Mouse (Mus musculus) heart, embryonic 10.5 days (tissue): ENCODE measurements around the gene Adamts7. TPM values are rescaled to one million over a fixed set of nuclear protein-coding genes. Genes with fewer than 3 reads are reported as not detected.
A peak's percentile ranks its signal among the peaks of the same experiment; 100 is the strongest.

Experiments used
- DNase-seq: peaks from one replicate; pipeline ENCODE4 v3.0.0-alpha.2; 2017; ENCODE audit warnings: low spot score
- H3K27ac ChIP-seq: fragments of 300-500 bp; sonication (generic); 2 replicates; pipeline ENCODE4 v1.5.1; 2016; ENCODE audit warnings: mild to moderate bottlenecking
- H3K27me3 ChIP-seq: fragments of 300-500 bp; sonication (generic); 2 replicates; pipeline ENCODE4 v1.6.1; 2016; ENCODE audit warnings: mild to moderate bottlenecking; ENCODE audit not compliant: poor library complexity, insufficient read depth, severe bottlenecking
- H3K36me3 ChIP-seq: fragments of 300-500 bp; sonication (generic); 2 replicates; pipeline ENCODE4 v1.6.1; 2016; ENCODE audit warnings: mild to moderate bottlenecking, moderate library complexity
- H3K4me1 ChIP-seq: fragments of 300-500 bp; sonication (generic); 2 replicates; pipeline ENCODE4 v1.6.1; 2016; ENCODE audit warnings: mild to moderate bottlenecking
- H3K4me3 ChIP-seq: fragments of 300-500 bp; sonication (generic); 2 replicates; pipeline ENCODE4 v1.5.1; 2016; ENCODE audit warnings: mild to moderate bottlenecking, moderate library complexity
- H3K9me3 ChIP-seq: fragments of 300-500 bp; sonication (generic); 2 replicates; pipeline ENCODE4 v1.6.1; 2016; ENCODE audit warnings: mild to moderate bottlenecking, moderate library complexity
- WGBS: fragments of 180-500 bp; shearing (Covaris S2); methylation state at CpG from one replicate; pipeline ENCODE4 v1.1.7; 2016; 5-methylcytosine and 5-hydroxymethylcytosine counted together
- polyA plus RNA-seq: library from polyadenylated mRNA; unstranded; fragments of >200 nt; fragmentation: Nextera tagmentation; extraction: Ambion mirVana; gene quantifications from 2 replicates; pipeline ENCODE4 v1.2.1, GENCODE M21; 2016

Gene Adamts7
- polyA plus RNA-seq, 1 experiment from 2014 or later, result 7.0 TPM

GRCm38 (mm10) chr9:90234786-90235185 lies 71.9 kb downstream of the Adamts7 start:
- Histone ChIP-seq H3K4me3 (no peak overlapping the region), H3K27me3 (no peaks in the 10 kb centered on the region), H3K4me1 (peaks cover 35% of the 10 kb centered on the region), H3K27ac (no peak overlapping the region), H3K36me3 (peaks cover 14% of the 10 kb centered on the region), H3K9me3 (no peaks in the 10 kb centered on the region)
- 67% methylated on average over 5 of the region's 5 CpGs for WGBS
- no peak for DNase-seq

DNA sequence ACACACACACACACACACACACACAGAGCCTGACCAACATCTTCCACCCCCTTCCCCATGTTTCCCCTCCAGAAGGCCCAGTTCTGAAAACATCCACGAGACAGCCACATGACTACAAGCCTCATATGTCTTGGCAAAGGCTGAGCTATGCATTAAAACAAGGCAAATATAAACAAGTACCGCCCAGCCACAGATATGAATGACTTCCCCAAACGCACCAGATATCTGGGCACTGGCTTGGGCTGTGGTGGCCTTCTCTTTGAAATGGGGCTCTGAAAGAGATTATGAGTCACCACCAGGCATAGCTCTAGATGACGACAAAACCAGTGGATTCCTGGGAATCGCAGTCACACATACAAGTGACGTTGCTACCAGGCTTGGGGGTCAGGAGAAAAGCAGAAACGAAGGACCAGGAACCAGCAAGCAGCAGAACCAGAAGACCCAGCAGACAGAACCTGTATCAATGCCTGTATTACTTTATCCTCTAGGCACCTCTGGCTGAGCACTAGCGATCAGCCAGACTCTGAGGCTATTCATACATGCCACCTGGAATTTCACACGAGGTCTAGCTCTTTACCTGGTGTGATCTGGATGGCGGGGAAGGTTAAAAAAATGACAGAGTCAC lies 72.5 kb downstream of the Adamts7 start:
- Histone ChIP-seq H3K4me3 (no peak overlapping the region), H3K4me1 (peaks cover 35% of the 10 kb centered on the region), H3K27ac (no peak overlapping the region; the same call in 1 of the 2 replicates), H3K27me3 (no peaks in the 10 kb centered on the region), H3K36me3 (peaks cover 20% of the 10 kb centered on the region), H3K9me3 (no peaks in the 10 kb centered on the region)
- WGBS, result 71% methylated on average over 10 of the region's 10 CpGs
- no peak for DNase-seq

DNA sequence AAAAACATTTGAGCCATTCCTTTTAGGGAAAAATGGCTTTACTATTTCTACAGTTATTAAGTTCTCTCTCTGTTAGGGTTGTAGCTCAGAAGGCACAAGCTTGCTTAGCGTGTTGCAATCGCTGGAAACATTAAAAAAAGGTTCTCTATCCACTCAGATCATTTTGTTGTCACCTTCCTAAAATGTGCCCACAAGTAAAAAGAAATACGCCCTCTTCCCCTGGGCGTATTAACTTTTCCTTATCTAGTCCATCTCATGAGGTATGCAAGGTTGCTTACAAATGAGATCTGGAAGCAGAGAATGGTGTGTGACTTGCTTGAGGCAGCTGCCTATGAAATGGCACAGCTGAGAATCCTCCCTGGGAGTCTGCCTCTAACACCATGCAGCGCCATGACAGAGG lies 73.9 kb downstream of the Adamts7 start:
- WGBS, result 90% methylated on average over 5 of the region's 5 CpGs
- Histone ChIP-seq H3K4me3 (no peak overlapping the region), H3K36me3 (peaks cover 22% of the 10 kb centered on the region), H3K27me3 (no peaks in the 10 kb centered on the region), H3K9me3 (no peaks in the 10 kb centered on the region), H3K27ac (peak overlapping the region; percentile 69; the same call in 1 of the 2 replicates), H3K4me1 (peaks cover 35% of the 10 kb centered on the region)
- DNase-seq, result no peak

DNA sequence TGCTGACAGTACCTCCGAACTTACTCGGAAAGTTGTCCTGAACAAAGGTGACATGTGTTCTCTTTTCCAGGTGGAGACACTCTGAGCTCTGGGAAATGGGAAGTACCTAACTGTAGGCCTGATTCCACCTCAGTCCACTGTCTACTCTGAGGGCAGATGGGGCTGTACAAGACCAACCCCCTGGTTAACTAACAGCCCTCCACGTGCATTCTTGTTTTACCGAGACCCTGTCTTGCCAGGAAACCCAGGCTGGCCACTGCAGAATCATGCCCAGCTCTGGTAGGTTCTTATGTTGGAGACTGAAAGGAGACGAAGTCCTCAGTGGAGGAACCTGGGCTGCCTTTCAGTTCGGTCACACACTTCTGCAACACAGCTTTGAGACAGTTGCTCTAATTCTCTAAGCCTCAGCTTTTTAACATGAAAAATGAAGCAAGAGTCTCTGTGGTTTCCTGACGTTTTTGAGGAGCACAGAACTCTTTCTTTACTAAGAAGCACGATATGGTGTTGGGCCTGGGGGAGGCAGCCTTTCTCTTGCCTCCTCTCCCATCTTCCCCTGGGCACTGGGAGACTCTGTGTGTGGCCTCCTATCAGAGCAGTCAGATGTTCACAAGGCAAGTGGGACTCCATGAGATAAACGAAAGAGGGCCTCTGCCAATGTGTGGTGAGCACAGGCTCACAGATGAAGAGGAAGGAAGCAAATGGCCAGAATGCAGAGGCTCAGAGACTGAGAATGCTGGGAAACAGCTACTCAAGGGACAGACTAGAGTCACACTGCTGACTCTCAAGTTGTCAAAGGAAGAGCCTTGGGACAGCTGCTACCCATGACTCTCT lies 74.6 kb downstream of the Adamts7 start:
- H3K9me3 ChIP-seq, result no peaks in the 10 kb centered on the region
- DNase-seq, result peak; percentile 91
- peaks cover 22% of the 10 kb centered on the region for H3K36me3 ChIP-seq
- H3K27me3 ChIP-seq, result no peaks in the 10 kb centered on the region
- peak overlapping the region; percentile 69; the same call in 1 of the 2 replicates for H3K27ac ChIP-seq
- WGBS, result 60% methylated on average over 9 of the region's 9 CpGs
- no peak overlapping the region for H3K4me3 ChIP-seq
- peaks cover 35% of the 10 kb centered on the region for H3K4me1 ChIP-seq

DNA sequence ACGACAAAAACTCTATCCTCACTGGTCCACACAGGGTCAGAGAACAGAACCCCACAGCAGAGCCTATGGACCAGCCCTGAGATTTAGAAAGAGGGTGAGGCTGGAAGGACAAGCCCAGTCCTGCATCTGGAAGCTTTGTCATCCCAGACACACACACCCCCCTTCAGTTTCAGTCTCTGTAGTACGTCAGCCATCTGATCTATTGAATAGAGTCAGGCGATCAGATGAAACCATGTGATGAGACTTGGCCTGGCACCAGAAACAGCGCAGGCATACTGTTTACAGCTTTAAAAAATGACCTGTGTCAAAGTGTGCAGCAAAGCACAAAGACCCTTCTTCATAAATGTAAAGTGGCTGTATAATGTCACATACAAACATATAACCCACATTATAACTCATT lies 77.7 kb downstream of the Adamts7 start:
- peaks cover 22% of the 10 kb centered on the region for H3K36me3 ChIP-seq
- 83% methylated on average over 4 of the region's 4 CpGs for WGBS
- DNase-seq, result no peak
- H3K4me3 ChIP-seq, result no peak overlapping the region
- H3K9me3 ChIP-seq, result no peaks in the 10 kb centered on the region
- H3K27me3 ChIP-seq, result no peaks in the 10 kb centered on the region
- peaks cover 34% of the 10 kb centered on the region for H3K4me1 ChIP-seq
- no peak overlapping the region for H3K27ac ChIP-seq

DNA sequence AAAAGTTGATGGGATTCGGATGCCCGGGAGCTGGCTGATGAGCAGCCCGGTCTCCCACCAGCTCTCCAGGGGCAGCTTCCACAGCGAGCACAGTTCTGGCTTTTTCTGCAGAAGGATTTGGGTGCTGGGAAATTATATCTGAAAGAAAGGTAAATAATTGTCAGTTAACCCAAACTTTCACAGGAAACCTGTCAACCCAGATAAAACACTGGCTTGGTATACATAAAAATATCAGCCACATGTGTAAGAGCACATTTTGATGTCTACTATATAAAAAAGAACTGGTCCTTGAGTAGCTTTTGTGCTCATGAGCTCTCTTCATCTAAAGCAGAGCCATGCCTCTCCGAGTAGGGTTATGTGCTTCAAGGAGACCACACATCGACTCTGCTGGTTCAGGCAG lies 78.2 kb downstream of the Adamts7 start:
- 87% methylated on average over 6 of the region's 6 CpGs for WGBS
- H3K4me3 ChIP-seq, result no peak overlapping the region
- H3K36me3 ChIP-seq, result peaks cover 22% of the 10 kb centered on the region
- peaks cover 33% of the 10 kb centered on the region for H3K4me1 ChIP-seq
- no peak for DNase-seq
- no peaks in the 10 kb centered on the region for H3K27me3 ChIP-seq
- H3K9me3 ChIP-seq, result no peaks in the 10 kb centered on the region
- no peak overlapping the region for H3K27ac ChIP-seq

DNA sequence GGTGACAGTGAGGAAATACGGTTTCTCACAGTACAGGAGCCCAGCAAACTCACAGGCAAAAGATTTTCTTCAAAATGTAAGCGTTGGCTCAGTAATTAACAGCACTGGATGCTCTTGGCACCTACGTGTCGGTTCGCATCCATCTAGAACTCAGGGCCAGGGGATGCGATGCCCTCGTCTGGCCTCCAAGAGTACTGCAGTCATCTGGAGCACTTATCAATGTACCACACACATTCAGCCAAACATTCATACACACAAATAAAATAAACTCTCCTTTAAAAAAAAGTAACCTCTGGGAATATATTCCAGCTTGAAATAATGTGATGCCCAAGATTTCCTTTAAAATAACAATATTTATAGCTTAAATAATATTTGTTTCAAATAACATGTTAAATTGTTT lies 78.7 kb downstream of the Adamts7 start:
- H3K27me3 ChIP-seq, result no peaks in the 10 kb centered on the region
- H3K27ac ChIP-seq, result no peak overlapping the region
- H3K4me1 ChIP-seq, result peaks cover 33% of the 10 kb centered on the region
- 72% methylated on average over 7 of the region's 7 CpGs for WGBS
- no peaks in the 10 kb centered on the region for H3K9me3 ChIP-seq
- DNase-seq, result no peak
- peaks cover 23% of the 10 kb centered on the region for H3K36me3 ChIP-seq
- H3K4me3 ChIP-seq, result no peak overlapping the region

DNA sequence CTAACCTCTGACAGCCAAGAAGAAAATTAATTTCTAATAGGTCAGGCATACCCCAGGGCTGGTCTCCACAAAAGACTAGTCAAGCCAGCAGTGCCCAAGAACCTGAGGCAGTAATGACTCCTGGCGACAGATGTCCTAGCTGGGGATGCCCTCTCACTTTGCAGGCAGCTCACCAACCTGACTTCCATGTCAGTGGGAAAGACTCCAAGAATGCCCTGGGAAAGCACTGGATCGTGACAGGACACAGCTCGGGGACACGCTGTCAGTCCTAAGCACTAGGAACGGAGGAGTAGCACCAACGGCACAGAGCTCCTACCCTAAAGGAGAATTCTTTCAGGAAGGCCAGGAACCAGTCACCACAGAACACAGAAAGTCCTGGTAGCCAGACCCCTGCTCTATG lies 79.4 kb downstream of the Adamts7 start:
- Histone ChIP-seq H3K9me3 (no peaks in the 10 kb centered on the region), H3K4me1 (peaks cover 35% of the 10 kb centered on the region), H3K4me3 (no peak overlapping the region), H3K27ac (no peak overlapping the region), H3K27me3 (no peaks in the 10 kb centered on the region), H3K36me3 (peaks cover 24% of the 10 kb centered on the region)
- WGBS, result 84% methylated on average over 6 of the region's 6 CpGs
- DNase-seq, result no peak

DNA sequence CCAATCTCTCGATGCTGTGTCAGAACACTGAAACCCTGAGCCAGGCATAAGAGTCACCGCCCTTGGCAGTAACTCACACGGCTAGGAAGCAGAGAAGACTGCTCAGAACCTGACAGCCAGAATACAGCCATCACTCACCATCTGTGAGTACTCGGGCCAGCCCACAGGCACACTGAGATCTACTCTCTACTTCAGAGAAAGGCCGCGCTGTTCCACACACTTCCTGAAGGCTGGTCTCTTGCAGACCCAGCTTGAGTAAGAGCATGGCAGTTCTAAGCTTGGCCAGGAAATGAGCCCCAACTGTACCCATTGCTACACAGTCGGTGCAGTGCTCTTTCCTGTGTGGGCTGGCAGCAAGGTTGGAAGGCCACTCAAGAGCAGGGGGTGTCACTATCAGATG lies 80.0 kb downstream of the Adamts7 start:
- H3K36me3 ChIP-seq, result peaks cover 26% of the 10 kb centered on the region
- no peak for DNase-seq
- H3K9me3 ChIP-seq, result no peaks in the 10 kb centered on the region
- no peak overlapping the region; the same call in 1 of the 2 replicates for H3K27ac ChIP-seq
- WGBS, result 80% methylated on average over 7 of the region's 7 CpGs
- H3K4me1 ChIP-seq, result peaks cover 34% of the 10 kb centered on the region
- no peak overlapping the region for H3K4me3 ChIP-seq
- no peaks in the 10 kb centered on the region for H3K27me3 ChIP-seq

DNA sequence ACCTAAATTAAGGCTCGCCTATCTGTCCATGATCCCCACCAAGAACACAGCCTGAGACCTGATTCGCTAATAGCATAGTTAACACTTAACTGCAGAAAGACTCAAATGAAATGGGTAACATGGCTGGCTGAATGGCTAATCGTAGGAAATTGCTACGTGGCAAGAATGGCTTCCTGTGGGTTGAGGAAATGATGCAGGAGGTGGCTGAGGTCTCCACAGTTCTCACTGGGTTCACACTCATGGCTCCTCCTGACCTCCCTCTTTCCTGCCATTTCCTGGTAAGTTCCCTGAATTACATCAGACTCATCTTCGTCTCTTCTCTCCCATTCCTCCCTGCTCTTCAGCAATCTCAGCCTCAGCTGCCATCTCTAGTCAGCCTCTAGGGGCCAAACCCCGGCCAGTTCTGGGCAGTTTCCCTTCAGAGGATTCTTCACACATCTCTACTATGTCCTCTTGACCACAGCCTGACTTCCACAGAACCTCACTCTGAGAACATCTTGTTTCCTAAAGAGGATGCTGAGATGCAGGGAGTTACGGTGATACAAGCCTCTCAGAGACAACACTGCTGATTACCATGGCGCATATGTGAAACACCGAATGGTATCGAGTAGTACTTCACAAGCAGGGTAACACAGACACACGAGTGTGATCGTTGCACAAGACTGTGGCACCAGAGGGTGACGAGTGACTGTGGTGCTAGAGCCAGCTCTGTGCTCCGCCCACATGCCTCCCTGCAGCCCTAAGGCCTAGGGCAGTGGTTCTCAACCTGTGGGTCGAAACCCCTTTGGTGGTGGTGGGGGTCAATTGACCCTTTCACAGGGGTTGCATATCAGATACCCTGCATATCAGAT lies 81.7 kb downstream of the Adamts7 start:
- Histone ChIP-seq H3K4me1 (peaks cover 48% of the 10 kb centered on the region), H3K36me3 (peaks cover 18% of the 10 kb centered on the region; the same call in 1 of the 2 replicates), H3K27me3 (no peaks in the 10 kb centered on the region), H3K27ac (no peak overlapping the region), H3K9me3 (no peaks in the 10 kb centered on the region), H3K4me3 (no peak overlapping the region)
- no peak for DNase-seq
- WGBS, result 80% methylated on average over 15 of the region's 15 CpGs

GRCm38 (mm10) chr9:90245206-90245605 lies 82.3 kb downstream of the Adamts7 start:
- Histone ChIP-seq H3K4me1 (peaks cover 55% of the 10 kb centered on the region), H3K27ac (no peak overlapping the region), H3K9me3 (no peaks in the 10 kb centered on the region), H3K27me3 (no peaks in the 10 kb centered on the region), H3K4me3 (no peak overlapping the region), H3K36me3 (peaks cover 11% of the 10 kb centered on the region; the same call in 1 of the 2 replicates)
- WGBS, result 53% methylated on average over 6 of the region's 6 CpGs
- DNase-seq, result no peak

DNA sequence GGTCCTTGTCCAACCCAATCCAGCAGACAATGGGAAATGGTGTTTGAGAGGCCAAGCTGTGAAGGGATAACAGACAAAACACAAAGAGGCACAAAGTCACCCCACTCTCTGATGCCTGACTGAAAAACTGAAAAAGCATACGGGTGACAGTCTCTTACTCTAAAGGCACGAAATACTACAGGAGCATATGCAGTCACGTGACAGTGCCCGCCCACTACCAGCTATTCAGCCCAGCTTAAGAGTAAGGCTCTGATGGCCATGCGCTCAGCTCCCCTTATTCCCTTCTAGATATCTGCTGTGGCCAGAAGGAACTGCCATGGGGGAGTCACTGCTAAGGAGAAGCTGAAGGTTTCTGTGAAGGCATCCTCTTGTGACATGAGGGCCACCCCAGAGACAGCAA lies 82.9 kb downstream of the Adamts7 start:
- peaks cover 60% of the 10 kb centered on the region for H3K4me1 ChIP-seq

More for the DNA sequence above, 82.9 kb downstream of the Adamts7 start:
- no peaks in the 10 kb centered on the region for H3K9me3 ChIP-seq
- H3K27ac ChIP-seq, result 0 out of 2 replicates have a peak overlapping the region, but pooled peaks have one; percentile 16
- WGBS, result 95% methylated on average over 5 of the region's 5 CpGs
- no peak overlapping the region for H3K4me3 ChIP-seq
- no peaks in the 10 kb centered on the region for H3K27me3 ChIP-seq
- DNase-seq, result no peak
- peaks cover 8% of the 10 kb centered on the region; the same call in 1 of the 2 replicates for H3K36me3 ChIP-seq
